Mouse (Mus musculus): ENCODE results near the gene Olfr1124.
"Not testable (repeated sequence)": the region's sequence is repeated elsewhere in the genome, so short reads cannot be mapped to it uniquely, and the experiment has no call there.

Olfr1124 gene

DNA sequence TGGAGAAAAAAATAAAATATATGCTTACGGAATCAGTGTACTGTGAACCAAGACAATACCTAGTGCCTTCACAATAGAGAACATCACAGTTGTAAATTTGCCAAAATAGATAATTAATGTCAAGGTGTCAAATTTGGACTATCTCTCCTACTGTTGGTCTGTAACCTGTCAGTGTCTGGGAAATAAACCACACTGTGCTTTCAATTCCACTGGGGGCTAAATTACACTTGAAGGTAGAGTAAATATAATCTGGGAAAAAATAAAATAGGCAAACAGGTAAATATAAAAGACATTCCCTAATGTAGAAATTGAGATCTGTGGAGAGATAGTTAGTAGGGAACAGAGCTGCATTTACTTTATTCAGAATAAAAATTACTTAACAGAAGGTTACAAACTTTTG lies at the start of gene Olfr1124:
TSS of gene Olfr1124 (plus strand) at position 301 of the 400 bp plus-strand sequence.
- DNase-seq (ENCODE audit: extremely low read depth, low read depth): no peak

DNA sequence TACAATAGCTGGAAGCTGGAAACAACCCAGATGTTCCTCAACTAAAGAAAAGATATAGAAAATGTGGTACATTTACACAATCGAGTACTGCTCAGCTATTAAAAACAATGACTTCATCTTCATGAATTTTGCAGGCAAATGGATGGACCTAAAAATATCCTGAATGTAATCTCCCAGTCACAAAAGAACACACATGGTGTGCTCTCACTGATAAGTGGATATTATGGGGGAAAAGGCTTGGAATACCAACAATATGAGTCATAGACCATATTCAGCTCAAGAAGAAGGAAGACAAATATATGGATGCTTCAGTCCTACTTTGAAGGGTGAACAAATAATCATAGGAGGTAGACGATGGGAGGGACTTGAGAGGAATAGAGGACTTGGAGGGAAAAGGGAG lies 46.1 kb upstream of the Olfr1124 start:
- no peak for DNase-seq (ENCODE audit: extremely low read depth, low read depth)

DNA sequence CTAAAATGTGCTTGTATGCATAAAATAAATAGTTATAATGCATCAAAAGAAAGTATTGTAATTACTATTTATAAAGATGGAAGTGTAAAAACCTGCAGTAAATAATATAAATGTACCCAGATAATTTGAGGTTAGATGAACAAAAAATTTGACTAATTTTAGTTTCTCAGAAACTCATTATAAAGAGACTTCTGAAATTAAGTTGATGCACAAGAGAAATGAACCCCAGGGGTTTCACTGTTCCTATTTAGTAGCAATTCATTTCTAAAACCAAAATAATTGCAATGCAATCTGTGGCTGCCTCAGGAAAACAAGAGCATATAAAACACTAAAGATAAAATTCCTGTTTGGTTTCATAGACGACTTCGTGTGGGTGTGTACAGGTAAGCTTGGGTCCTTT lies 44.5 kb upstream of the Olfr1124 start, which contains the start of gene Olfr1122:
TSS of gene Olfr1122 (plus strand) at position 301 of the 400 bp plus-strand sequence.
- DNase-seq (ENCODE audit: extremely low read depth, low read depth): no peak

DNA sequence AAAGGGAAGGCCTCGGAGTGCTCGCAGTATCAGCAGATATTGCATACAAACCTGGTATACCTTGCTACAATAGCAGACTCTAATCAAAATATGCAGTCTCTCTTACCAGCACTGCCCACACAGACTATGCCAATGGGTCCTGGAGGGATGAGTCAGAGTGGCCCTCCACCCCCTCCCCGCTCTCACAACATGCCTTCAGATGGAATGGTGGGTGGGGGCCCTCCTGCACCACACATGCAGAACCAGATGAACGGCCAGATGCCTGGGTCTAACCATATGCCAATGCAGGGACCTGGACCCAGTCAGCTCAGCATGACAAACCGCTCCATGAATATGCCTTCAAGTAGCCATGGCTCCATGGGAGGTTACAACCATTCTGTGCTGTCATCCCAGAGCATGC lies 36.5 kb upstream of the Olfr1124 start:
- not testable (repeated sequence) for DNase-seq (ENCODE audit: extremely low read depth, low read depth)

DNA sequence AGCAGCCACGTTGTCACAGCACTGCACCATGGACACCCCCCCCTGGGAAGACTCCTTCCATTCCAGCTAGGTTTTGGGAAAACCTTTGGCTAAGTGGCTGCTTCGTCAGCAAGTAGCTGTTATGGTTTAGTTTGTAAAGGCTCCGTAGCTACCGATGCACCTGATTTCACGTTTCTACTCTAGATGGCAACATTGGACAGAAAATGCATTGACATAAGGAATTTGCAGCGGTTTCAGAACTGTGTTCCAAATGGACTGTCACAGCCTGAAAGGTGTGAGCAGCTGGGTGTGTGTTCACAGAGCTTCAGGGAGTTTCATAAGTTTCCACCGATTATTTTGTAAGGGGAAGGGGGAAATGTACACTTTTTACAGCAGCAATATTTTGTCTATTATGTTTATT lies 35.4 kb upstream of the Olfr1124 start:
- not testable (repeated sequence) for DNase-seq (ENCODE audit: extremely low read depth, low read depth)

DNA sequence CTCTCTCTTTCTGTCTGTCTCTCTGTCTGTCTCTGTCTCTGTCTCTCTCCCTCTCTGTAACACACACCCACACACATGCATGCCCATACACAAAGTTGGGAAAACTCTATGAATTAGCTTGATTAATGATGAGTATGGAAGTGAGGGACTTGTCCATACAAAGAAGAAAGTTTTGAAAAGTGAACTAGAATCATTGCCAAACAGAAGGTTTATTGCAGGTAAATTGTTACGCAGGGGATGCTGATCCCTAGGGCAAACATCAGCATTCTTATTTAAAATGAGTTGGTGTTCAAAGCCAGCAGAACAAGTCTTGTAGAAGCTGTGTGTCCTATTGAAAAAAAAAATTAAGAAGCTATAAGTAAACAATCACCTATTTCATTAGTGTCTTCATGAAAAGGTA lies 13.7 kb upstream of the Olfr1124 start, which contains the start of gene Olfr1123:
TSS of gene Olfr1123 (plus strand) at position 301 of the 400 bp plus-strand sequence.
- no peak for DNase-seq (ENCODE audit: extremely low read depth, low read depth)

DNA sequence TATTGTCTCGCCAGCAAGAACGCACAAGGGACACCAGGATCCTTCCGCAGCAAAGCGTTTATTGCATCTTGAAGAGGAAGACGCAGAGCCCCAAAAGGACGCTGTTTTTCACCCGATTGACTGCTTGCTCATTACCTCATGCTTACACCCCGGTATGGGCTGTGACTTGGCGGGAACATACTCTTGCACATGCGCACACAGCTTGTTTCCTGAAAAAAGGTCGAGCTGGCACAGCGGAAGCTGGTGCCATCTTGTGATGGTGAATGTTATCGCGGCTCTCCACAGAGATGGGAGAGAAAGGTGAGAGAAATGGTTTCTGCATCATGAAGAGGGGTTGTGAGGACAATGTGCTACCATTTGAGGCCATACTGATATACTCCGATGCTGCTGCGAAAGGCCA lies 7.7 kb downstream of the Olfr1124 start:
- no peak for DNase-seq (ENCODE audit: extremely low read depth, low read depth)

DNA sequence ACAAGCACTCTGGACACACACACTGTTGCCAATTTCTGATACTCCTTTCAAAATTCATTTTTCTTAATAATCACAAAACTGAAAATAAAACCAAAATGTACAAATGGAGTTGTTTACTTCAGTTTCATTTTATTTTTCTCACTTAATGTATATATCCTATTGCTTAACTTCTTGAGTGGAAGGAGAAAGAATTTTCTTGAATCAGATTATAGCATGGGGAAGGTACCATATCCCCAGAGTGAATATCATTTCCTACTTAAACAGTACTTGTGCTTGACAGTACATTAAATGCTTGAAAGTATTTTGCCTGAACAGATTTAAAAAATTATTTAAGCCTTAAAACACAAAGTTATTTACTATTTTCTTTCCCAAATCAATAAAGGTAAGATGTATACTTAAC lies 23.6 kb downstream of the Olfr1124 start, which contains the start of gene Olfr1126:
TSS of gene Olfr1126 (plus strand) at position 301 of the 400 bp plus-strand sequence.
- no peak for DNase-seq (ENCODE audit: extremely low read depth, low read depth)

DNA sequence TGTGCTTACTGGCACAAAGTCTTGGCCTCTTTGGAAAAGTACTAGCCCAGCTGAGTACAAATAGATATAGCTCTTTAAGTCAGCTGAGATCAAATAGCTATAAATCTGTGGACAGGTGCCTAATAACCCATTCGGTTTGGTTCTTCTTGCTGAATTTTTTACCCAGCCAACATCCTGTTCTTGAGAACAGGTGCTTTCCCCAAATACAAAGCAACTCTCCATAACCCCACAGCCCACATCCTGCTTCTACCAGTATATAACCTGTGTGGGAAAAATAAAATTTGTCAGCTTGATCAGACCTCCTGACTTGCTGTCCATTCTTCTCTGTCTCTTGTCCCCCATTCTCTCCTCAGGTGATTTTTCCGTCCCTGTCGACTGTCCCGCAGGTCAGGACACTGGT lies 31.7 kb downstream of the Olfr1124 start:
- DNase-seq (ENCODE audit: extremely low read depth, low read depth): no peak

DNA sequence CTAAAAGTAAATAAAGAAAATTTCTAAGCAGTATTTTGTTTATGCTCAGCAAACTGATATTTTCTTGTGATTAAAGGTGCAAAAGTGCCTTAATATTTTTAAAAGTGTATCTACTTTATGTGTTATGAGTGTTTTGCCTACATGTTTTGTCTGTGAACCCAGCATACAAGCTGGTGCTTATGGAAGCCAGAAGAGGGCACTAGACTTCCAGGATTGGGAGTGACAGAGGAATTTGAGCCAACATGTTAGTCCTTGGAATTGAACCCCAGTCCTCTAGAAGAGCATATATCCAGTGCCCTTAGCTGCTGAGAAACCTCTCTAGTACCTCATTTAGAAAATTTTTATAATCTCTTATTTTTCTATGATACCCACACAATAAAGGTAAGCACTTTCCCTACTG lies 50.1 kb downstream of the Olfr1124 start:
- DNase-seq (ENCODE audit: extremely low read depth, low read depth): no peak

DNA sequence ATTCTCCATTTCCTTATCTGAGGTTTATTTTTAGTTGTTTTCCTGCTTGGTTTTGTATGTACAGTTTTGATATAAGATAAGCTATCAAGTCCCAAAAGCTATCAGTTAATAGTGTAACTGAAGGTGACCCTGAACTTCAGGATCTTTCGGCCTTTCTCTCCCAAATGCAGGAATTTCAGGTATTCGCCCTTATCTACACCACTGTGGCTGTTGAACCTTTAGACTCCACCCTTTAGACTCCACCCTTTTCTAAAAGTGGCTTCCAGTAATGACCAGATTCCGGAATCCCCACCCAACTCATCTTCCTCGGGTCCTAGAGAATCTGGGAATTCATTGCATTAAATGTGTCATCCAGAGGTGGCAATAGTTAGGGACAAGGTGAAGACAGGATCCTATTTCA lies 51.1 kb downstream of the Olfr1124 start:
- DNase-seq (ENCODE audit: extremely low read depth, low read depth): no peak

DNA sequence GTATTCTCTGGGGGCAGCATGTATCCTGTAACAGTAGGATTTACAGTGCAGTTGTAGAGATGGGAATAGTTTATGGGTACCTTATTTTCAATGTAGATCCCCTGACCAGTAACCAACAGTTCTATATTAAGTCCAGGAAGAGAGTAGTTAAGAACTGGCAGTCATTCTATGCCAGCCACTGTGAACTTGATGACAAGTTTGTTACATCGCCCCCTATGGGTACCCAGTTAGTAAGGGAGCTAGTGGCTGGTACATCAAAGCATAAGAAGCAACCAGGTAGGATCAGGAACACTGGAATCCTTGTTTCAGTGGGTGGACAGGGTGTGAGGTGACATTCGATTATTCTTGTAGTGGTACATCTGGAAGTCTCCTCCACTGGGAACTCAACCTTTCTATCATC lies 52.2 kb downstream of the Olfr1124 start:
- no peak for DNase-seq (ENCODE audit: extremely low read depth, low read depth)
